Mouse (Mus musculus): ENCODE measurements around the gene Prrxl1.

Gene Prrxl1

GRCm38 (mm10) chr14:32627271-32627670 lies 28.1 kb downstream of the Prrxl1 start:
- DNase-seq (ENCODE audit: low spot score in 2 of 2) = peak in 1 of 2 experiments; percentile 28

DNA sequence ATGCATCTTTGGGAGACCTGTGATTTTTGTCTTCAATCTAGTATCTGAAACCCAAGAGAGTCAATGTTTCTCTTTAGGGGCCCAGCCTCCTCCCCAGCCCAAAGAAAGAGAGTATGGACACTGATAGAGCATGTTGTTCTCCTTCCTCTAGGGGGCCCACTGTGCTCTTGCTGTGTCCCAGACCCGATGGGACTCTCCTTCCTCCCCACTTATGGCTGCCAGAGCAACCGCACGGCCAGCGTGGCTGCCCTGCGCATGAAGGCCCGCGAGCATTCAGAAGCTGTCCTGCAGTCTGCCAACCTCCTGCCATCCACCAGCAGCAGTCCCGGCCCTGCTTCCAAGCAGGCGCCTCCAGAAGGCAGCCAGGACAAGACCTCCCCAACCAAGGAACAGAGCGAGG lies 29.4 kb downstream of the Prrxl1 start:
- DNase-seq (ENCODE audit: low spot score in 2 of 2) = peak; percentile 27 to 33

- DNase-seq (ENCODE audit: low spot score in 2 of 2) = no peak
Observed at GRCm38 (mm10) chr14:32632908-32633600, 33.8 kb downstream of the Prrxl1 start.

DNA sequence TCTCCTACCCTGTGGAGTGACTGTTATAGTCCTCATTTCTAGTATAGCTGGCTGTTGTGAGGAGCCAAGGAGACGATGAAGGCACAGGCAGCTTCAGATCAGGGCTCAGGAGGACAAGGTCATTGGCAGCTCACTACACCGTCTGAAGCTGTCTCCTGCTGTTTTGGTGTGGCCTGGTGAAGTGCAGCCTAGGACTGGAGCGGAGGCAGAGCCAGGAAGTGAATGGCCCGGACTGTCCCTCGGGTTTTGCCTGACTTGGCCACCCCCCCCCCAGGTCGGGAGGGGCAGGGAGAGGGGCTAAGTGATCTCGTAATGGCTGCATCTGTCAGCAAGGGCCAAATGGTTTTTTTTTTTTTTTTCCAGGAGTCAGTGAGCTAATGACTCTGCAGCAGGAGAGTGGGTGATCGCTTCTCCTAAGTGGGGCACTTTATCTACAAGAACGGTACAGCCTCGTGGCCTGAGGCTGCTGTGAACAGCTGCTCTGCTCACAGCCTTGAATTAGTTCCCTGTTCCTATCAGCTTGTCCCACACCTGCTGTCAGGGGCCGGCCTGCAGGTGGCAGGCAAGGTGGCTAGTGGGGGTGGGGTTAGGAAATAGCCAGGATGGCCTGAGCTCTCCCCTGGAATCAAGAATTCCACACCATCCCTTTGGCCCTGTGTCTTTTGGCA lies 34.9 kb downstream of the Prrxl1 start:
- no peak for DNase-seq (ENCODE audit: low spot score in 2 of 2)

GRCm38 (mm10) chr14:32638485-32638884 lies 39.3 kb downstream of the Prrxl1 start:
- DNase-seq (ENCODE audit: low spot score in 2 of 2) = no peak

- no peak for DNase-seq (ENCODE audit: low spot score in 2 of 2)
Observed at GRCm38 (mm10) chr14:32659781-32660180, 60.6 kb downstream of the Prrxl1 start.

GRCm38 (mm10) chr14:32663099-32663498 lies 63.9 kb downstream of the Prrxl1 start:
- no peak for DNase-seq (ENCODE audit: low spot score in 2 of 2)

- peak in 1 of 2 experiments; percentile 32 for DNase-seq (ENCODE audit: low spot score in 2 of 2)
Observed at GRCm38 (mm10) chr14:32673178-32673577, 74.0 kb downstream of the Prrxl1 start.

GRCm38 (mm10) chr14:32678565-32678964 lies 79.4 kb downstream of the Prrxl1 start:
- no peak for DNase-seq (ENCODE audit: low spot score in 2 of 2)

GRCm38 (mm10) chr14:32681603-32682002 lies 82.4 kb downstream of the Prrxl1 start:
- no peak for DNase-seq (ENCODE audit: low spot score in 2 of 2)

DNA sequence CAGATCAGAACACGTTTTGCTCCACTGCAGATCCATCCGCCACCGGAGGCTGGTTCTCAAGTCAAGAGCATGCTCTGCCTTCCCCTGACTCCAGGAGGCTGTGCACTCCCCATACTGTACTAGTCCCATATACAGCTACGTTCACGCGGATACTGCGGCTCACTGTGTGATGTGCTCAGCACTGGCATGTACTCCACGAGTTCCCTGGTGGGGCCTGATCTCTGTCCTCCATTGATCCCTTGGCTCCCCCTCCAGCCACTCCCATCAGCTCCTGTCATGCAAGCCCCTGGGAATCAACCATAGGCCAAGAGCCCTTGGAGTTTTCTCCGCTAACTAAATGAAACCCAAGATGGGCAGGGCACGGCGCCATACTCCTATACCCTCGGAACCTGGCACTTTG lies 83.3 kb downstream of the Prrxl1 start:
- no peak for DNase-seq (ENCODE audit: low spot score in 2 of 2)

GRCm38 (mm10) chr14:32683251-32683838 lies 84.1 kb downstream of the Prrxl1 start:
- DNase-seq (ENCODE audit: low spot score in 2 of 2) = peak; percentile 43

- DNase-seq (ENCODE audit: low spot score in 2 of 2) = peak; percentile 46 to 49
Observed at GRCm38 (mm10) chr14:32683982-32684734, 85.0 kb downstream of the Prrxl1 start.

GRCm38 (mm10) chr14:32684735-32685105 lies 85.5 kb downstream of the Prrxl1 start:
- DNase-seq (ENCODE audit: low spot score in 2 of 2) = no peak

DNA sequence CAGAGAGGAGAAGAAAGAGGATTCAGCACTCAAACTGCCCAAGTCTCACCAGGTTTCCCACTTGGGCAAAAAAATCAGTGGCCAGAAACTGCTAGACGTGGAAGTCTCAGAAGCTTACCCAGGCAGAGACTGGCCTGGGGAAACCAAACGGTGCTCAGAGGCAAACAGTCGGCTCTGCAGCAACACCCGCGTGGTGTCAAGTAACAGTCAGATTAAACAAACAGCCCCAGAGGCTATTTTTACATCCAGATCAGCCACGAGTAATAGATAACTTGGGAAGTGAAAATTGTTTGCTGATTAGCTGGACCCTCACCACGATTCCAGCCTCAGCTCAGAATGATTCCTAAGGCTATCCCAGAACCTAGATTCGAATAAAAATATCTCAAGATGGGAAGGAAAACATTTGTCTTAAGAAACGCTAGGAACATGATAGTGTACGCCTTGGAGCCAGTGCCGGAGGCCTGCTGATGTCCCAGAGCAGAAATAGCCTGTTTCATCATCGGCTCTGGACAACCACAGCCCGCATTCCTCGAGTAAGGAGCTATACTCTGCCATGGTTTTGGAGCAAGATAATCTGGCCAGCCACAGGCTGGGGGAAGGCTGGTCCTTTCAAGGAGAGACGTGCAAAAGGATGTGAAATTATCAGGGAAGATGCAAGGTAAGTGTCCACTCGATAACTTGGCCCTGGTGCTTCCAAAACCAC lies 86.1 kb downstream of the Prrxl1 start, which contains the start of gene 3425401B19Rik:
Gene 3425401B19Rik, minus strand, starts transcription at position 170 of the 703 bp plus-strand sequence.
- no peak for DNase-seq (ENCODE audit: low spot score in 2 of 2)

DNA sequence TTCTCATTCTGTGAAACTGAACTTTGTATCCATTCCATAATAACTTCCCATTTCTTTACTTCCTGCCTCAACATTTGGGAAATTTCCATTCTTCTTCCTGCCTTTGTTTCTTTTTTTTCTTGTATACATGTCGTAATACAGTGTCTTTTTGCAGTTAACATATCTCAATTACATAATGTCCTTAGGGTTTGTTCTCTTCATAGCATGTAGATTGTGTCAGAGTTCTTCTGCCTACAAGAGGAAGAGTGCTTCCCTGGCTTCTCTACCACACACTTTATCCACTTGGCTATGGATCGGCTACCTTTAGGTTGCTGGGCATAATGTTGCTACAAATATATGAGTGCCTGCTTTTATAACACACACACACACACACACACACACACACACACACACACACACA lies 96.7 kb downstream of the Prrxl1 start:
- no peak for DNase-seq (ENCODE audit: low spot score in 2 of 2)

DNA sequence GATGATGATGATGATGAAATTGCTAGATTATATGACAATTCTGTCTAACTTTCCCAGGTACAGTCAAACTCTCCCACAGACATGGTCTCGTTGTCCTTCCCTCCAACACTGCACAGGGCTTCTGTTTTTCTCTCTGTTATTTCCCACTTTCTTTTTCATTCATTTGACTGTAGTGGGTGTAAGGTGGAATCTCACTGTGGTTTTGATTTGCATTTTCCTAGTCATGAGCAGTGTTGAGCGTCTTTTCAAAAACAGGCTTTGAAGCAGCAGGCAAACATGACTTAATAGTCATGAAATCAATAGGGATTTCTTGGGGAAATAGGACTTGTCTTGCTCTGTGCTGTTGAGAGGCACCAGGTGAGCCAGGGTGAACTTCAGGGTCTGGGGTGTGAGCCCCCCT lies 97.1 kb downstream of the Prrxl1 start:
- no peak for DNase-seq (ENCODE audit: low spot score in 2 of 2)

DNA sequence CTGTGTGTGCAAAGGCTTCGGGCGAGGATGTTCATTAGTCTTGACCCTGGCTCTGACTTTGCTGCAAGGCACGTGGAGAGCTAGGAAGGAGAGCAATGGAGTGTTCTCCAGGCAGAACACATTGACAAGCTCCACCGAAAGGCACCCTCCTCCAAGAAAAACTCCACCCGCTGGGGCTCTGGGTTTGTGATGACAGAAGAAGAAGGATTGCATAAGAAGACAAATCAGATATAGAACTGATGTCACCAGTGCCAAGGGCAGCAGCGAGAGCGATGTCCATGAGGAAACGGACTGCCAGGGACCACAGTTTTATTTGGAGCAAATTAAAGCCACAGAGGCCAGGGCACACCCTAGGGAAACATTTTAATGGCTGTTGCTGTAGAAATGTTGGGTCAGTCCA lies 98.6 kb downstream of the Prrxl1 start:
- no peak for DNase-seq (ENCODE audit: low spot score in 2 of 2)

GRCm38 (mm10) chr14:32698556-32698955 lies 99.3 kb downstream of the Prrxl1 start:
- no peak for DNase-seq (ENCODE audit: low spot score in 2 of 2)
